Mouse (Mus musculus) hindbrain, embryonic 13.5 days (tissue): ENCODE results near the gene Cuzd1. TPM values are rescaled to one million over a fixed set of nuclear protein-coding genes. Genes with fewer than 3 reads are reported as not detected.

Experiments used
- ATAC-seq: fragments of 200-750 bp; cut with Nextera tagmentation; 2 replicates; pipeline ENCODE4 v1.8.0; 2017; ENCODE audit warnings: moderate TSS enrichment; ENCODE audit not compliant: low FRiP score
- H3K27ac ChIP-seq: fragments of 300-500 bp; sonication (generic); 2 replicates; pipeline ENCODE4 v1.5.1; 2015; ENCODE audit warnings: inconsistent platforms, mild to moderate bottlenecking, moderate library complexity
- H3K27me3 ChIP-seq: fragments of 300-500 bp; sonication (generic); 2 replicates; pipeline ENCODE4 v1.6.1; 2015; ENCODE audit warnings: mild to moderate bottlenecking, inconsistent platforms
- H3K36me3 ChIP-seq: fragments of 300-500 bp; sonication (generic); 2 replicates; pipeline ENCODE4 v1.6.1; 2015; ENCODE audit warnings: mild to moderate bottlenecking, inconsistent platforms
- H3K4me1 ChIP-seq: fragments of 300-500 bp; sonication (generic); replicated peaks from 2 replicates; pipeline ENCODE4 v1.6.1; 2015; ENCODE audit warnings: inconsistent platforms
- H3K4me2 ChIP-seq: fragments of 300-500 bp; sonication (generic); 2 replicates; pipeline ENCODE4 v1.6.1; 2015; ENCODE audit warnings: inconsistent platforms, mild to moderate bottlenecking, moderate library complexity
- H3K4me3 ChIP-seq: fragments of 300-500 bp; sonication (generic); 2 replicates; pipeline ENCODE4 v1.5.1; 2015; ENCODE audit warnings: mild to moderate bottlenecking, inconsistent platforms
- H3K9ac ChIP-seq: fragments of 300-500 bp; sonication (generic); 2 replicates; pipeline ENCODE4 v1.6.1; 2015; ENCODE audit warnings: mild to moderate bottlenecking, inconsistent platforms
- H3K9me3 ChIP-seq: fragments of 300-500 bp; sonication (generic); 2 replicates; pipeline ENCODE4 v1.6.1; 2016; ENCODE audit warnings: inconsistent platforms
- WGBS: fragments of 180-500 bp; shearing (Covaris S2); methylation state at CpG from one replicate; pipeline ENCODE4 v1.1.7; 2015; 5-methylcytosine and 5-hydroxymethylcytosine counted together
- polyA plus RNA-seq: library from polyadenylated mRNA; unstranded; fragments of >200 nt; fragmentation: Nextera tagmentation; extraction: Ambion mirVana; gene quantifications from 2 replicates; pipeline ENCODE4 v1.2.1, GENCODE M21; 2015

Gene Cuzd1
- polyA plus RNA-seq, 1 experiment from 2014 or later, result not detected

GRCm38 (mm10) chr7:131329416-131329815 is 7.3 kb upstream of the Cuzd1 start, which contains the start of gene Fam24b:
Gene Fam24b (minus strand): TSS chr7:131329516.
- Histone ChIP-seq H3K4me1 (no peaks in the 10 kb centered on the region), H3K9me3 (no peaks in the 10 kb centered on the region), H3K27ac (no peak within 1 kb of the TSS), H3K4me3 (no peak within 1 kb of the TSS), H3K36me3 (no peaks in the 10 kb centered on the region), H3K27me3 (no peaks in the 10 kb centered on the region), H3K9ac (no peak within 1 kb of the TSS), H3K4me2 (no peak within 1 kb of the TSS)
- no peak for ATAC-seq
- WGBS, result 92% methylated on average over 5 of the region's 5 CpGs

- WGBS, result 85% methylated on average over 5 of the region's 5 CpGs
- Histone ChIP-seq H3K4me1 (no peaks in the 10 kb centered on the region), H3K36me3 (no peaks in the 10 kb centered on the region), H3K4me2 (no peak overlapping the region), H3K4me3 (no peak overlapping the region), H3K27ac (no peak overlapping the region), H3K27me3 (no peaks in the 10 kb centered on the region), H3K9ac (no peak overlapping the region), H3K9me3 (no peaks in the 10 kb centered on the region)
- no peak for ATAC-seq
These were observed 5.0 kb upstream of the Cuzd1 start for GRCm38 (mm10) chr7:131327054-131327453.

GRCm38 (mm10) chr7:131318340-131318739 is 3.8 kb downstream of the Cuzd1 start:
- Histone ChIP-seq H3K4me3 (no peak overlapping the region), H3K36me3 (no peaks in the 10 kb centered on the region), H3K4me2 (no peak overlapping the region), H3K27ac (no peak overlapping the region), H3K4me1 (no peaks in the 10 kb centered on the region), H3K9me3 (no peaks in the 10 kb centered on the region), H3K27me3 (no peaks in the 10 kb centered on the region), H3K9ac (no peak overlapping the region)
- 88% methylated on average over 5 of the region's 7 CpGs for WGBS
- no peak for ATAC-seq

- no peaks in the 10 kb centered on the region for H3K27me3 ChIP-seq
- H3K36me3 ChIP-seq, result no peaks in the 10 kb centered on the region
- no peak overlapping the region for H3K4me3 ChIP-seq
- no peak overlapping the region for H3K9ac ChIP-seq
- H3K4me2 ChIP-seq, result no peak overlapping the region
- no peak for ATAC-seq
- no peaks in the 10 kb centered on the region for H3K9me3 ChIP-seq
- H3K4me1 ChIP-seq, result no peaks in the 10 kb centered on the region
- WGBS, result 78% methylated on average over 12 of the region's 12 CpGs
- H3K27ac ChIP-seq, result no peak overlapping the region
These were observed 4.5 kb downstream of the Cuzd1 start for GRCm38 (mm10) chr7:131317587-131317986.

- H3K4me3 ChIP-seq, result no peak overlapping the region
- H3K9ac ChIP-seq, result no peak overlapping the region
- no peaks in the 10 kb centered on the region for H3K27me3 ChIP-seq
- WGBS, result 86% methylated on average over 7 of the region's 7 CpGs
- H3K9me3 ChIP-seq, result no peaks in the 10 kb centered on the region
- H3K4me2 ChIP-seq, result no peak overlapping the region
- no peak for ATAC-seq
- H3K27ac ChIP-seq, result no peak overlapping the region
- no peaks in the 10 kb centered on the region for H3K36me3 ChIP-seq
- no peaks in the 10 kb centered on the region for H3K4me1 ChIP-seq
These were observed 7.6 kb downstream of the Cuzd1 start for GRCm38 (mm10) chr7:131314493-131314892.

GRCm38 (mm10) chr7:131306733-131307132 is 15.4 kb downstream of the Cuzd1 start:
- no peak for ATAC-seq
- 83% methylated on average over 5 of the region's 5 CpGs for WGBS
- no peak overlapping the region for H3K4me3 ChIP-seq

GRCm38 (mm10) chr7:131303340-131303739 is 18.8 kb downstream of the Cuzd1 start:
- Histone ChIP-seq H3K4me3 (no peak overlapping the region), H3K27me3 (no peaks in the 10 kb centered on the region), H3K9ac (no peak overlapping the region), H3K27ac (no peak overlapping the region), H3K9me3 (no peaks in the 10 kb centered on the region), H3K36me3 (no peaks in the 10 kb centered on the region), H3K4me1 (no peaks in the 10 kb centered on the region), H3K4me2 (no peak overlapping the region)
- WGBS, result 78% methylated on average over 8 of the region's 8 CpGs
- ATAC-seq, result no peak

More at GRCm38 (mm10) chr7:131306733-131307132, 15.4 kb downstream of the Cuzd1 start:
- Histone ChIP-seq H3K4me1 (no peaks in the 10 kb centered on the region), H3K4me2 (no peak overlapping the region), H3K27me3 (no peaks in the 10 kb centered on the region), H3K27ac (no peak overlapping the region), H3K9me3 (no peaks in the 10 kb centered on the region), H3K9ac (no peak overlapping the region), H3K36me3 (no peaks in the 10 kb centered on the region)

- Histone ChIP-seq H3K4me1 (no peaks in the 10 kb centered on the region), H3K27ac (no peak overlapping the region), H3K4me3 (no peak overlapping the region), H3K9ac (no peak overlapping the region), H3K36me3 (no peaks in the 10 kb centered on the region), H3K27me3 (no peaks in the 10 kb centered on the region), H3K9me3 (no peaks in the 10 kb centered on the region), H3K4me2 (no peak overlapping the region)
- 79% methylated on average over 8 of the region's 8 CpGs for WGBS
- ATAC-seq, result no peak
These were observed 24.9 kb downstream of the Cuzd1 start for GRCm38 (mm10) chr7:131297151-131297550.

GRCm38 (mm10) chr7:131265851-131266250 is 56.2 kb downstream of the Cuzd1 start:
- no peaks in the 10 kb centered on the region for H3K9me3 ChIP-seq
- no peaks in the 10 kb centered on the region for H3K4me1 ChIP-seq
- no peak overlapping the region for H3K27ac ChIP-seq
- H3K4me3 ChIP-seq, result no peak overlapping the region
- H3K36me3 ChIP-seq, result no peaks in the 10 kb centered on the region
- H3K9ac ChIP-seq, result no peak overlapping the region
- no peak for ATAC-seq
- WGBS, result 87% methylated on average over 4 of the region's 4 CpGs
- H3K27me3 ChIP-seq, result no peaks in the 10 kb centered on the region
- no peak overlapping the region for H3K4me2 ChIP-seq

GRCm38 (mm10) chr7:131264251-131264650 is 57.8 kb downstream of the Cuzd1 start:
- Histone ChIP-seq H3K27ac (no peak overlapping the region), H3K36me3 (no peaks in the 10 kb centered on the region), H3K4me1 (no peaks in the 10 kb centered on the region), H3K9ac (no peak overlapping the region), H3K9me3 (no peaks in the 10 kb centered on the region), H3K4me2 (no peak overlapping the region), H3K4me3 (no peak overlapping the region), H3K27me3 (no peaks in the 10 kb centered on the region)
- 91% methylated on average over 4 of the region's 4 CpGs for WGBS
- no peak for ATAC-seq

- Histone ChIP-seq H3K27me3 (no peaks in the 10 kb centered on the region), H3K27ac (no peak overlapping the region), H3K36me3 (no peaks in the 10 kb centered on the region), H3K4me3 (no peak overlapping the region), H3K9me3 (no peaks in the 10 kb centered on the region), H3K9ac (no peak overlapping the region), H3K4me2 (no peak overlapping the region), H3K4me1 (no peaks in the 10 kb centered on the region)
- WGBS, result 69% methylated on average over 6 of the region's 6 CpGs
- no peak for ATAC-seq
These were observed 61.1 kb downstream of the Cuzd1 start for GRCm38 (mm10) chr7:131260946-131261345.
